Mouse (Mus musculus) bone marrow, adult 2 months (tissue): Measurements from ENCODE around the gene March11. TPM values are rescaled to one million over a fixed set of nuclear protein-coding genes. Genes with fewer than 3 reads are reported as not detected.

Experiments
- H3K27ac ChIP-seq: fragments of 200-500 bp; 2 replicates; pipeline ENCODE4 v1.5.1; 2012; ENCODE audit warnings: low read depth, mild to moderate bottlenecking, control low read depth, inconsistent platforms, low read length; ENCODE audit not compliant: control insufficient read depth, poor library complexity, insufficient read depth
- H3K4me1 ChIP-seq: fragments of 200-500 bp; 2 replicates; pipeline ENCODE4 v1.6.1; 2011; ENCODE audit warnings: low read length; ENCODE audit not compliant: control insufficient read depth, insufficient read depth
- H3K4me3 ChIP-seq: fragments of 200-500 bp; replicated peaks from 2 replicates; pipeline ENCODE3; 2011; ENCODE audit warnings: mild to moderate bottlenecking, low read depth, low read length, control low read depth; ENCODE audit not compliant: control insufficient read depth
- CTCF ChIP-seq: fragments of 200-500 bp; IDR thresholded peaks from 2 replicates; pipeline ENCODE4 v1.5.1; 2011; ENCODE audit warnings: low read length, control low read depth; ENCODE audit not compliant: control insufficient read depth, insufficient read depth
- POLR2A ChIP-seq: fragments of 200-500 bp; IDR thresholded peaks from 2 replicates; pipeline ENCODE4 v1.6.1; 2011; ENCODE audit warnings: low read depth, mild to moderate bottlenecking, control low read depth, low read length, borderline replicate concordance; ENCODE audit not compliant: control insufficient read depth
- WGBS: fragments of 180-500 bp; shearing (Covaris S2); methylation state at CpG from one replicate; pipeline ENCODE4 v1.1.7; 2018; 5-methylcytosine and 5-hydroxymethylcytosine counted together
- polyA plus RNA-seq: library from polyadenylated mRNA; stranded (reverse); fragments of >200 nt; gene quantifications from 2 replicates; pipeline ENCODE4 v1.2.4, GENCODE M21; 2011; ENCODE audit warnings: low replicate concordance; ENCODE audit not compliant: missing spikeins, insufficient read depth, insufficient read length

The March11 gene
- polyA plus RNA-seq, 1 experiment: not detected

GRCm38 (mm10) chr15:26437113-26437512, 128.3 kb downstream of the March11 start:
- H3K4me3 ChIP-seq: no peak overlapping the region
- 51% methylated on average over 2 of the region's 2 CpGs for WGBS
- no peak overlapping the region for H3K27ac ChIP-seq
- no peaks in the 10 kb centered on the region for H3K4me1 ChIP-seq
- TF ChIP-seq CTCF (no peak), POLR2A (no peak)
